Mouse (Mus musculus) C2C12 (cell line): ENCODE measurements around the gene Sgsm3. TPM values are rescaled to one million over a fixed set of nuclear protein-coding genes. Genes with fewer than 3 reads are reported as not detected.
"Not testable (repeated sequence)": the region's sequence is repeated elsewhere in the genome, so short reads cannot be mapped to it uniquely, and the experiment has no call there.

Source experiments
- H3K27me3 ChIP-seq: one replicate; pipeline ENCODE4 v1.6.1; 2011; ENCODE audit not compliant: control insufficient read depth, insufficient read depth, insufficient read length
- H3K36me3 ChIP-seq: one replicate; pipeline ENCODE4 v1.6.1; 2011; ENCODE audit not compliant: control insufficient read depth, insufficient read depth
- H3K4me3 ChIP-seq: one replicate; pipeline ENCODE4 v1.5.1; 2011; ENCODE audit warnings: mild to moderate bottlenecking, control low read depth; ENCODE audit not compliant: poor library complexity, insufficient read depth, severe bottlenecking
- H3K79me2 ChIP-seq: one replicate; pipeline ENCODE4 v1.6.1; 2011; ENCODE audit not compliant: control insufficient read depth, insufficient read depth
- H3K79me3 ChIP-seq: one replicate; pipeline ENCODE4 v1.6.1; 2011; ENCODE audit warnings: low read depth, control low read depth
- H3ac ChIP-seq: one replicate; pipeline ENCODE3; 2011; ENCODE audit warnings: low read depth; ENCODE audit not compliant: control insufficient read depth, insufficient read length
- CEBPB ChIP-seq: IDR thresholded peaks from one replicate; pipeline ENCODE4 v1.6.1; 2011; ENCODE audit warnings: low read depth, mild to moderate bottlenecking, control low read depth, moderate library complexity
- CTCF ChIP-seq: IDR thresholded peaks from one replicate; pipeline ENCODE4 v1.5.1; 2011; ENCODE audit not compliant: control insufficient read depth, insufficient read depth, insufficient read length
- FOSL1 ChIP-seq: IDR thresholded peaks from one replicate; pipeline ENCODE4 v1.8.0; 2011; ENCODE audit warnings: mild to moderate bottlenecking, low read length; ENCODE audit not compliant: poor library complexity, insufficient read depth, severe bottlenecking
- MAX ChIP-seq: IDR thresholded peaks from one replicate; pipeline ENCODE4 v1.6.1; 2011; ENCODE audit warnings: mild to moderate bottlenecking, control low read depth
- MYOD1 ChIP-seq: IDR thresholded peaks from one replicate; pipeline ENCODE4 v1.6.1; 2011; ENCODE audit warnings: low read depth; ENCODE audit not compliant: control insufficient read depth, insufficient read length
- MYOG ChIP-seq: IDR thresholded peaks from one replicate; pipeline ENCODE4 v1.6.1; 2011; ENCODE audit not compliant: control insufficient read depth, insufficient read length; ENCODE audit errors: extremely low read depth
- USF1 ChIP-seq: IDR thresholded peaks from one replicate; pipeline ENCODE4 v1.6.1; 2011; ENCODE audit warnings: low read depth, mild to moderate bottlenecking, control low read depth, moderate library complexity
- long read RNA-seq, 2 experiments: library from polyadenylated mRNA; unstranded; transcript quantifications; one replicate each; pipeline ENCODE4 v2.0.0; 2019 to 2020
- polyA plus RNA-seq: library from polyadenylated mRNA; unstranded; fragments of >200 nt; fragmentation: generic; extraction: Trizol; gene quantifications from one replicate; pipeline ENCODE4 v1.2.1, GENCODE M21; 2012; ENCODE audit warnings: missing spikeins

The Sgsm3 gene
- 27.0 TPM for polyA plus RNA-seq
- long read RNA-seq, experiment 1, transcript Sgsm3-208 (22 exons, 2,997 nt), result major isoform, 21 of 28 reads
- long read RNA-seq, experiment 1, partial matches to known transcripts, result 1 of 28 reads
- long read RNA-seq, experiment 1, other reads (novel, unspliced or antisense), result 4 of 28 reads
- long read RNA-seq, experiment 2, transcript Sgsm3-208 (22 exons, 2,997 nt), result major isoform, 213 of 278 reads
- long read RNA-seq, experiment 2, partial matches to known transcripts, result 5 of 278 reads
- long read RNA-seq, experiment 2, other reads (novel, unspliced or antisense), result 60 of 278 reads

GRCm38 (mm10) chr15:80977620-80978334, at the start of gene Sgsm3:
Gene Sgsm3, plus strand, starts transcription at chr15:80977765.
- Histone ChIP-seq H3K4me3 (peak within 1 kb of the TSS; percentile 97), H3K79me2 (peaks cover 8% of the 10 kb centered on the region), H3K27me3 (no peaks in the 10 kb centered on the region), H3K36me3 (no peaks in the 10 kb centered on the region), H3ac (peak within 1 kb of the TSS; percentile 64), H3K79me3 (peaks cover 2% of the 10 kb centered on the region)
- no peak for TF ChIP-seq FOSL1
- TF ChIP-seq MAX, result peak; percentile 50

GRCm38 (mm10) chr15:80928811-80929355, 48.7 kb upstream of the Sgsm3 start:
- no peak overlapping the region for H3K4me3 ChIP-seq
- no peak for TF ChIP-seq USF1
- no peak for TF ChIP-seq CEBPB
- TF ChIP-seq MYOD1, result no peak
- no peak for TF ChIP-seq CTCF
- TF ChIP-seq MAX, result no peak
- no peak for TF ChIP-seq FOSL1
- no peak for TF ChIP-seq MYOG
- no peaks in the 10 kb centered on the region for H3K27me3 ChIP-seq
- H3K36me3 ChIP-seq, result peaks cover 57% of the 10 kb centered on the region
- H3ac ChIP-seq, result no peak overlapping the region
- no peaks in the 10 kb centered on the region for H3K79me2 ChIP-seq
- no peaks in the 10 kb centered on the region for H3K79me3 ChIP-seq

GRCm38 (mm10) chr15:80930048-80930571, 47.5 kb upstream of the Sgsm3 start:
- H3K79me3 ChIP-seq, result no peaks in the 10 kb centered on the region
- peaks cover 46% of the 10 kb centered on the region for H3K36me3 ChIP-seq
- no peaks in the 10 kb centered on the region for H3K27me3 ChIP-seq
- no peak overlapping the region for H3K4me3 ChIP-seq
- TF ChIP-seq CTCF, result no peak
- no peak for TF ChIP-seq FOSL1
- TF ChIP-seq MYOG, result no peak
- no peak for TF ChIP-seq CEBPB
- no peak for TF ChIP-seq MAX
- no peak for TF ChIP-seq USF1
- TF ChIP-seq MYOD1, result no peak
- H3K79me2 ChIP-seq, result no peaks in the 10 kb centered on the region
- H3ac ChIP-seq, result no peak overlapping the region

GRCm38 (mm10) chr15:80930676-80931320, 46.8 kb upstream of the Sgsm3 start:
- H3K27me3 ChIP-seq, H3K79me2 ChIP-seq, H3ac ChIP-seq, H3K79me3 ChIP-seq, H3K4me3 ChIP-seq: not testable (repeated sequence)
- peaks cover 43% of the 10 kb centered on the region for H3K36me3 ChIP-seq

GRCm38 (mm10) chr15:80931345-80931960, 46.1 kb upstream of the Sgsm3 start:
- Histone ChIP-seq H3K36me3 (peaks cover 38% of the 10 kb centered on the region), H3K79me3 (no peaks in the 10 kb centered on the region), H3K27me3 (no peaks in the 10 kb centered on the region), H3K79me2 (no peaks in the 10 kb centered on the region), H3ac (no peak overlapping the region), H3K4me3 (no peak overlapping the region)
- no peak for TF ChIP-seq CTCF
- no peak for TF ChIP-seq MYOG

GRCm38 (mm10) chr15:80934841-80935240, 42.7 kb upstream of the Sgsm3 start:
- Histone ChIP-seq H3K79me3 (no peaks in the 10 kb centered on the region), H3K36me3 (peaks cover 12% of the 10 kb centered on the region), H3ac (no peak overlapping the region), H3K27me3 (no peaks in the 10 kb centered on the region), H3K79me2 (no peaks in the 10 kb centered on the region), H3K4me3 (no peak overlapping the region)
- TF ChIP-seq USF1 (no peak), MYOD1 (no peak), FOSL1 (no peak), CEBPB (no peak), CTCF (no peak), MAX (no peak), MYOG (no peak)
